Mouse (Mus musculus) liver, embryonic 12.5 days (tissue): ENCODE results near the gene Cinp. TPM values are rescaled to one million over a fixed set of nuclear protein-coding genes. Genes with fewer than 3 reads are reported as not detected.

ENCODE experiments used
- polyA plus RNA-seq: library from polyadenylated mRNA; unstranded; fragments of >200 nt; fragmentation: Nextera tagmentation; extraction: Ambion mirVana; gene quantifications from 2 replicates; pipeline ENCODE4 v1.2.1, GENCODE M21; 2016

The Cinp gene
- polyA plus RNA-seq, 1 experiment from 2014 or later: 103 TPM

Other genes starting within 250 kb of the Cinp start
- not detected in 2 replicates for gene 1700001K19Rik, start 206.5 kb downstream of the Cinp start, polyA plus RNA-seq
- gene Hsp90aa1, start 186.4 kb downstream of the Cinp start, polyA plus RNA-seq: 1,099 and 1,203 TPM in 2 replicates
- 14.2 and 16.0 TPM in 2 replicates for gene Wdr20, start 151.2 kb downstream of the Cinp start, polyA plus RNA-seq
- gene Mok, start 48.2 kb downstream of the Cinp start, polyA plus RNA-seq: 0.51 and 0.63 TPM in 2 replicates
- 3.2 and 4.0 TPM in 2 replicates for gene Zfp839, start 38.9 kb downstream of the Cinp start, polyA plus RNA-seq
- gene Tecpr2, start 119 bp upstream of the Cinp start, polyA plus RNA-seq: 3.4 and 3.6 TPM in 2 replicates
- gene Ankrd9, start 89.9 kb upstream of the Cinp start, polyA plus RNA-seq: 62.2 TPM in 2 replicates
- 8.5 and 10.4 TPM in 2 replicates for gene Rcor1, start 150.2 kb upstream of the Cinp start, polyA plus RNA-seq